Mouse (Mus musculus) stomach, embryonic 14.5 days (tissue): Measurements from ENCODE around the gene Kcna6. TPM values are rescaled to one million over a fixed set of nuclear protein-coding genes. Genes with fewer than 3 reads are reported as not detected.
A peak's percentile ranks its signal among the peaks of the same experiment; 100 is the strongest.

ENCODE experiments used
- ATAC-seq: fragments of 200-750 bp; cut with Nextera tagmentation; 2 replicates; pipeline ENCODE4 v1.8.0; 2017; ENCODE audit warnings: low read depth, moderate TSS enrichment; ENCODE audit not compliant: insufficient number of reproducible peaks, insufficient read depth, low FRiP score
- H3K27ac ChIP-seq: fragments of 300-500 bp; sonication (generic); 2 replicates; pipeline ENCODE4 v1.5.1; 2014; ENCODE audit warnings: mild to moderate bottlenecking, low read length, moderate library complexity, mixed read lengths
- H3K27me3 ChIP-seq: fragments of 300-500 bp; sonication (generic); 2 replicates; pipeline ENCODE4 v1.6.1; 2014; ENCODE audit warnings: low read length, control low read depth, mixed read lengths; ENCODE audit not compliant: control insufficient read depth, insufficient read depth
- H3K36me3 ChIP-seq: fragments of 300-500 bp; sonication (generic); 2 replicates; pipeline ENCODE4 v1.6.1; 2014; ENCODE audit warnings: mild to moderate bottlenecking, control low read depth, low read length, moderate library complexity, mixed read lengths; ENCODE audit not compliant: control insufficient read depth, insufficient read depth
- H3K4me1 ChIP-seq: fragments of 300-500 bp; sonication (generic); 2 replicates; pipeline ENCODE4 v1.6.1; 2014; ENCODE audit warnings: low read length, control low read depth, mixed read lengths; ENCODE audit not compliant: control insufficient read depth, insufficient read depth
- H3K4me2 ChIP-seq: fragments of 300-500 bp; sonication (generic); replicated peaks from 2 replicates; pipeline ENCODE4 v1.6.1; 2014; ENCODE audit warnings: low read depth, low read length, control low read depth
- H3K4me3 ChIP-seq: fragments of 300-500 bp; sonication (generic); 2 replicates; pipeline ENCODE4 v1.5.1; 2014; ENCODE audit warnings: low read depth, low read length, control low read depth
- H3K9ac ChIP-seq: fragments of 300-500 bp; sonication (generic); replicated peaks from 2 replicates; pipeline ENCODE4 v1.6.1; 2014; ENCODE audit warnings: low read depth, mild to moderate bottlenecking, control low read depth, low read length, moderate library complexity, mixed read lengths
- H3K9me3 ChIP-seq: fragments of 300-500 bp; sonication (generic); 2 replicates; pipeline ENCODE4 v1.6.1; 2016; ENCODE audit warnings: low read depth, low read length, control low read depth; ENCODE audit not compliant: control insufficient read depth
- WGBS: fragments of 180-500 bp; shearing (Covaris S2); extraction: QIAGEN DNeasy Blood & Tissue Kit; methylation state at CpG from one replicate; pipeline ENCODE4 v1.1.7; 2014; 5-methylcytosine and 5-hydroxymethylcytosine counted together
- polyA plus RNA-seq: library from polyadenylated mRNA; unstranded; fragments of >200 nt; fragmentation: Nextera tagmentation; extraction: Ambion mirVana; gene quantifications from 2 replicates; pipeline ENCODE4 v1.2.1, GENCODE M21; 2014

Kcna6 gene
- polyA plus RNA-seq, result 3.6 and 5.1 TPM in 2 replicates

- 2% methylated on average over 36 of the region's 36 CpGs for WGBS
- Histone ChIP-seq H3K9me3 (no peaks in the 10 kb centered on the region), H3K4me3 (peak within 1 kb of the TSS; percentile 49), H3K36me3 (no peaks in the 10 kb centered on the region), H3K4me1 (no peaks in the 10 kb centered on the region), H3K9ac (peak within 1 kb of the TSS; percentile 36), H3K27ac (no peak within 1 kb of the TSS), H3K27me3 (0 out of 2 replicates have a peak, but pooled peaks cover 11% of the 10 kb centered on the region), H3K4me2 (peak within 1 kb of the TSS; percentile 98)
- ATAC-seq, result peak; percentile 77
These were observed at the start of gene Kcna6 for GRCm38 (mm10) chr6:126740211-126741142. TSS of gene Kcna6 (minus strand) at chr6:126740674.

GRCm38 (mm10) chr6:126788863-126789262 lies 48.4 kb upstream of the Kcna6 start:
- no peaks in the 10 kb centered on the region for H3K27me3 ChIP-seq
- no peak overlapping the region for H3K4me3 ChIP-seq
- no peaks in the 10 kb centered on the region for H3K36me3 ChIP-seq
- no peak overlapping the region for H3K9ac ChIP-seq
- no peaks in the 10 kb centered on the region for H3K4me1 ChIP-seq
- no peak for ATAC-seq
- no peaks in the 10 kb centered on the region for H3K9me3 ChIP-seq
- no peak overlapping the region for H3K4me2 ChIP-seq
- 75% methylated on average over 8 of the region's 8 CpGs for WGBS
- H3K27ac ChIP-seq, result no peak overlapping the region

DNA sequence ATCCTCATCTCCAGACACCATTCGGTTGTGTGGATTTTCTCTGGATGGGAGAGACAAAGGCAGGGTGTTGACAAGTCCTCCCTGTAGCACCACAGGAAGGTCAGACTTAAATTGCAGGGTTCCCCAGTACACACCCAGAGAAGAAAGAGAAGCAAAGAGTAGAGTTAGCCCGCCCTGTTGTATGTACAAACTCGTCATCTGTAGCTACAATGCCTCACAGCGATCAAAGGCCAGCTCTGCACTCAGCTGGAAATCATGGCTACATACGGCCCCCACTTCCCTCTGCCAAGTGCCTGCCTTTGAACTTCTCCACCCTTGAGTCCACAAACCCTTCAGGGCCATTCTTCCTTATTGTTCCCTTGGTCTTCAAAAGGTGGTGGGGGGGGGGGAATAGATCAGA lies 43.7 kb upstream of the Kcna6 start:
- H3K27me3 ChIP-seq, result no peaks in the 10 kb centered on the region
- H3K4me2 ChIP-seq, result no peak overlapping the region
- H3K36me3 ChIP-seq, result no peaks in the 10 kb centered on the region
- H3K4me3 ChIP-seq, result no peak overlapping the region
- 48% methylated on average over 5 of the region's 5 CpGs for WGBS
- H3K4me1 ChIP-seq, result no peaks in the 10 kb centered on the region
- H3K9me3 ChIP-seq, result no peaks in the 10 kb centered on the region
- H3K9ac ChIP-seq, result no peak overlapping the region
- 0 out of 2 replicates have a peak, but pooled peaks have one; percentile 58 for ATAC-seq
- no peak overlapping the region for H3K27ac ChIP-seq

- no peak overlapping the region for H3K4me2 ChIP-seq
- H3K4me1 ChIP-seq, result no peaks in the 10 kb centered on the region
- no peaks in the 10 kb centered on the region for H3K27me3 ChIP-seq
- no peaks in the 10 kb centered on the region for H3K9me3 ChIP-seq
- no peak overlapping the region for H3K9ac ChIP-seq
- H3K4me3 ChIP-seq, result no peak overlapping the region
- H3K36me3 ChIP-seq, result no peaks in the 10 kb centered on the region
- WGBS, result 56% methylated on average over 10 of the region's 10 CpGs
- H3K27ac ChIP-seq, result no peak overlapping the region
- no peak for ATAC-seq
These were observed 43.2 kb upstream of the Kcna6 start for GRCm38 (mm10) chr6:126783651-126784066.

GRCm38 (mm10) chr6:126783056-126783455 lies 42.6 kb upstream of the Kcna6 start:
- Histone ChIP-seq H3K9me3 (no peaks in the 10 kb centered on the region), H3K27ac (no peak overlapping the region), H3K4me2 (no peak overlapping the region), H3K9ac (no peak overlapping the region), H3K4me3 (no peak overlapping the region), H3K36me3 (no peaks in the 10 kb centered on the region), H3K27me3 (no peaks in the 10 kb centered on the region), H3K4me1 (no peaks in the 10 kb centered on the region)
- 89% methylated on average over 1 of the region's 1 CpGs for WGBS
- no peak for ATAC-seq

DNA sequence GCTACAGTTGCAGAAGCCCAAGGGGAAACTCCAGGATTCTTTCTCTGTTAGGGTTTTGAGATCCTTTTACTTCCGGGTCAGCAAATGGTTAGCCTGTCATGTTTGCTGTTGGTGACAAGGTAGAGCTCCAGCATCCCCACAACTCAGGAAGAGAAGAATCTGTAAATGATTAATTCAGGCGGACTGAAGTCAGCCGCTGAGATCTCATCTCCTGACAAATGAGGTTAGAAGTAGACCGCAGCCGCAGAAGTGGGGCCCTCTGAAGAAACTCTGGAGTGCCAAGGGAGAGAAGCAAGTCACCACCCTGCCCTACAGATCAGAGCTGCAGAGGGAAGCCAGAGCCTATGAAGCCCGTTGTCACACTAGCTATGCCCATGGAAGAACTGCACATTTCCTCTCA lies 37.4 kb upstream of the Kcna6 start:
- 48% methylated on average over 6 of the region's 6 CpGs for WGBS
- H3K36me3 ChIP-seq, result no peaks in the 10 kb centered on the region
- ATAC-seq, result no peak

GRCm38 (mm10) chr6:126773873-126774272 lies 33.4 kb upstream of the Kcna6 start:
- Histone ChIP-seq H3K36me3 (no peaks in the 10 kb centered on the region), H3K4me2 (no peak overlapping the region), H3K9ac (no peak overlapping the region), H3K4me1 (no peaks in the 10 kb centered on the region), H3K4me3 (no peak overlapping the region), H3K27ac (no peak overlapping the region), H3K27me3 (no peaks in the 10 kb centered on the region), H3K9me3 (no peaks in the 10 kb centered on the region)
- peak; percentile 46; the same call in 1 of the 2 replicates for ATAC-seq
- 43% methylated on average over 4 of the region's 4 CpGs for WGBS

More for the DNA sequence above, 37.4 kb upstream of the Kcna6 start:
- H3K4me2 ChIP-seq, result no peak overlapping the region
- no peak overlapping the region for H3K9ac ChIP-seq
- no peaks in the 10 kb centered on the region for H3K4me1 ChIP-seq
- no peaks in the 10 kb centered on the region for H3K9me3 ChIP-seq
- no peak overlapping the region for H3K27ac ChIP-seq
- no peak overlapping the region for H3K4me3 ChIP-seq
- no peaks in the 10 kb centered on the region for H3K27me3 ChIP-seq

- Histone ChIP-seq H3K36me3 (no peaks in the 10 kb centered on the region), H3K4me3 (no peak overlapping the region), H3K9ac (no peak overlapping the region), H3K27ac (no peak overlapping the region), H3K9me3 (no peaks in the 10 kb centered on the region), H3K27me3 (no peaks in the 10 kb centered on the region), H3K4me2 (no peak overlapping the region), H3K4me1 (no peaks in the 10 kb centered on the region)
- 72% methylated on average over 4 of the region's 4 CpGs for WGBS
- no peak for ATAC-seq
These were observed 31.9 kb upstream of the Kcna6 start for GRCm38 (mm10) chr6:126772326-126772725.
